Mouse (Mus musculus) intestine, postnatal 0 days (tissue): ENCODE data around the gene Pgap2. TPM values are rescaled to one million over a fixed set of nuclear protein-coding genes. Genes with fewer than 3 reads are reported as not detected.
A peak's percentile ranks its signal among the peaks of the same experiment; 100 is the strongest.

Source experiments
- ATAC-seq: fragments of 200-750 bp; cut with Nextera tagmentation; 2 replicates; pipeline ENCODE4 v1.8.0; 2017; ENCODE audit warnings: mild to moderate bottlenecking, moderate TSS enrichment, moderate library complexity
- H3K27ac ChIP-seq: fragments of 300-500 bp; sonication (generic); 2 replicates; pipeline ENCODE4 v1.5.1; 2014; ENCODE audit warnings: mild to moderate bottlenecking, low read depth, low read length, moderate library complexity
- H3K27me3 ChIP-seq: fragments of 300-500 bp; sonication (generic); replicated peaks from 2 replicates; pipeline ENCODE4 v1.6.1; 2014; ENCODE audit warnings: low read length, mixed read lengths; ENCODE audit not compliant: control insufficient read depth, insufficient read depth
- H3K36me3 ChIP-seq: fragments of 300-500 bp; sonication (generic); 2 replicates; pipeline ENCODE4 v1.6.1; 2014; ENCODE audit warnings: mild to moderate bottlenecking, moderate library complexity; ENCODE audit not compliant: control insufficient read depth, insufficient read depth
- H3K4me1 ChIP-seq: fragments of 300-500 bp; sonication (generic); replicated peaks from 2 replicates; pipeline ENCODE4 v1.6.1; 2014; ENCODE audit warnings: antibody characterized with exemption, low read length, mixed read lengths; ENCODE audit not compliant: control insufficient read depth, insufficient read depth
- H3K4me2 ChIP-seq: fragments of 300-500 bp; sonication (generic); replicated peaks from 2 replicates; pipeline ENCODE4 v1.6.1; 2014; ENCODE audit warnings: low read depth, mild to moderate bottlenecking, moderate library complexity
- H3K4me3 ChIP-seq: fragments of 300-500 bp; sonication (generic); 2 replicates; pipeline ENCODE4 v1.5.1; 2014; ENCODE audit warnings: low read depth, low read length
- H3K9ac ChIP-seq: fragments of 300-500 bp; sonication (generic); 2 replicates; pipeline ENCODE4 v1.6.1; 2014; ENCODE audit warnings: mild to moderate bottlenecking, low read depth, low read length
- H3K9me3 ChIP-seq: fragments of 300-500 bp; sonication (generic); 2 replicates; pipeline ENCODE4 v1.6.1; 2016; ENCODE audit warnings: mixed run types; ENCODE audit not compliant: control insufficient read depth
- CTCF ChIP-seq: sonication (generic); IDR thresholded peaks from 2 replicates; pipeline ENCODE4 v1.5.1; 2016; ENCODE audit warnings: low read depth, mild to moderate bottlenecking, control low read depth, antibody characterized with exemption, moderate library complexity
- WGBS: fragments of 180-500 bp; shearing (Covaris S2); extraction: QIAGEN DNeasy Blood & Tissue Kit; methylation state at CpG from one replicate; pipeline ENCODE4 v1.1.7; 2014; 5-methylcytosine and 5-hydroxymethylcytosine counted together
- polyA plus RNA-seq: library from polyadenylated mRNA; unstranded; fragments of >200 nt; fragmentation: Nextera tagmentation; extraction: Ambion mirVana; gene quantifications from 2 replicates; pipeline ENCODE4 v1.2.1, GENCODE M21; 2015

Gene Pgap2
- polyA plus RNA-seq, 1 experiment from 2014 or later, result 35.0 TPM

DNA sequence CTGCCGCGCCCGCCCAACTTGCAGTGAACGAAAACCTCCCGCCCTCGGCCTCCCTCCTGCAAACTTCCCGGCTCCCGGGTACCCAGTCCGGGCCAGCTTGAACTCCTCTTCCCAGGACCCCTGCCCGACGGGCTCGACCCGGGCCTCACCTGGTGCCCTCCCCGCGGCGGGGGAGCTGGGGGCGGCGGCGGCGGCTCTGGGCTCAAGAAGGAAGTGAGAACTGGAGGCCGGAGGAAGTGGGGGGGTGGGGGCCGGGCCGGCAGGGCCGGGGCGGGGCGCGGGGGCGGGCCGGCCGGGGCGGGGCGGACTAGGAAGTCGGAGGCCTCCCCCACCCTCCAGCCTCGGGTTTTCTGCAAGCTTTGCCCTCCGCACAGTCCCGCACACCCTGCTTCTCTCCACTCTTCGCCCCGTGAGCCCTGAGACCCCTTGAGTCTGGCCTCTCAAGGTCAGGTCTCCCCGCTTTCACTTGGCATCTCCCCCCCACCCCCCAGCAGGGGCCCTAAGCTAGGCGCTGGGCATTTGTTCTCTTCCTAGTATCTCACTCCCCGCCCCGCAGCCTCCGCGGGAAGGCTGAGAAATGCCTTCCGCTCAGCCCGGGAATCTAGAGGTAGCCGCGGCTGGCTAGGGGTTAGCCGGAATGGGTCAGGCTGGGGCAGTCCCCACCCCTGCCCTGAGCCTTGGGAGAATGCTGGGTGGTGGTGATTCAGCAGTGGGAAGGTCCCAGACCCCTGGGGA lies 40.1 kb downstream of the Pgap2 start:
- peak overlapping the region; percentile 82 for H3K4me3 ChIP-seq
- H3K36me3 ChIP-seq, result no peaks in the 10 kb centered on the region
- peak overlapping the region; percentile 100 for H3K27ac ChIP-seq
- under 1% methylated on average over 42 of the region's 49 CpGs for WGBS
- ATAC-seq, result peak; percentile 81
- H3K9ac ChIP-seq, result peak overlapping the region; percentile 90
- H3K4me1 ChIP-seq, result peaks cover 35% of the 10 kb centered on the region
- peak overlapping the region; percentile 88 for H3K4me2 ChIP-seq
- no peaks in the 10 kb centered on the region for H3K9me3 ChIP-seq
- TF ChIP-seq CTCF, result no peak
- no peaks in the 10 kb centered on the region for H3K27me3 ChIP-seq

DNA sequence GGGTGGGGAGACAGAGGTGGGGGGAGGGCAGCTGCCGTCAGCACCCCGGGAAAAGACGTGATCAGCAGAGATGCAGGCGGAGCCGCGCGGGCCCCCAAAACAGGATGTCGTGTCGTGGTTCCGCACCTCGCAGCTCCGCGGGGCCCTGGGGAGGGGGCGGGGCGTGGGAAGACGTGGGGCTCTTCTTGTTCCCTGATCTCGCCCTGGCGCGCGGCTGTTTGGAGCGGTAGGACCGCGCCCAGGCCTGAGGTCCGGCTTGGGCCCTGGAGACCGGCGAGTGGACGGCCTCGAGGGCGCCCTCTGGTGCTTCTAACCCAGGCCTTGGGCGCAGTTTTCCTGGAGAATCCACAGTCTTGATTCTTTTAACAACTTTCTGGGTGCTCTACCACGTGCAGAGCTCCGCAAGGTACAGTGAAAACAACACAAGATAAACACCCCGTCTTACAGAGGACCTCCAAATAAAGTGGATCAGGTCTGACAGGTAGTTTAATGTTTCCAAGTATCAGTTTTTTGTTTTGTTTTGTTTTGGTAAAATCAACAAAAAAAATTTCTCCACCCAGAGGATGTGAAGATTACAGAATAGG lies 40.7 kb downstream of the Pgap2 start:
- Histone ChIP-seq H3K9me3 (no peaks in the 10 kb centered on the region), H3K36me3 (no peaks in the 10 kb centered on the region), H3K9ac (peak overlapping the region; percentile 90), H3K4me2 (peak overlapping the region; percentile 88), H3K4me1 (peaks cover 32% of the 10 kb centered on the region), H3K27ac (peak overlapping the region; percentile 100), H3K27me3 (no peaks in the 10 kb centered on the region), H3K4me3 (peak overlapping the region; percentile 82)
- peak; percentile 92 for TF ChIP-seq CTCF
- WGBS, result 0% methylated on average over 32 of the region's 33 CpGs
- peak; percentile 73 for ATAC-seq

DNA sequence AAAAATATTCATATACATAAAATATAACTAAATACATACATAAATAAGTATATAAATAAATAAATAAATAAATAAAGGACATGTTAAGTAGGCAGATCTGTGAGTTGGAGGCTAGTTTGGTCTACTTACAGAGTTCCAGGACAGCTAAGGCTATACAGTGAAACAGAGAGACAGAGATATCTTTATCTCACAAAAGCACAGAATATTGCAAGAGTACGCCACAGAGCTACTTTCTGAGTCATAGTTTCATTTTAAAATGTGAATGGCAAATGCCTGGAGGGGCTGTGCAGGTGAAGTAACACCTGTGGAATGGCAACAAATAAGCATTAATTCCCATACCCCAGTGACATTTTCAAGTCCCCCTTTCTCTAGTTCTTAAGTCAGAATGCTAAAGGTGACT lies 43.6 kb downstream of the Pgap2 start:
- ATAC-seq, result no peak
- H3K27me3 ChIP-seq, result no peaks in the 10 kb centered on the region
- no peaks in the 10 kb centered on the region for H3K9me3 ChIP-seq
- H3K4me2 ChIP-seq, result no peak overlapping the region
- WGBS, result 63% methylated on average over 1 of the region's 1 CpGs
- H3K4me1 ChIP-seq, result 0 out of 2 replicates have a peak, but pooled peaks cover 3% of the 10 kb centered on the region
- H3K27ac ChIP-seq, result no peak overlapping the region
- no peaks in the 10 kb centered on the region for H3K36me3 ChIP-seq
- H3K9ac ChIP-seq, result no peak overlapping the region
- no peak for TF ChIP-seq CTCF
- H3K4me3 ChIP-seq, result no peak overlapping the region

DNA sequence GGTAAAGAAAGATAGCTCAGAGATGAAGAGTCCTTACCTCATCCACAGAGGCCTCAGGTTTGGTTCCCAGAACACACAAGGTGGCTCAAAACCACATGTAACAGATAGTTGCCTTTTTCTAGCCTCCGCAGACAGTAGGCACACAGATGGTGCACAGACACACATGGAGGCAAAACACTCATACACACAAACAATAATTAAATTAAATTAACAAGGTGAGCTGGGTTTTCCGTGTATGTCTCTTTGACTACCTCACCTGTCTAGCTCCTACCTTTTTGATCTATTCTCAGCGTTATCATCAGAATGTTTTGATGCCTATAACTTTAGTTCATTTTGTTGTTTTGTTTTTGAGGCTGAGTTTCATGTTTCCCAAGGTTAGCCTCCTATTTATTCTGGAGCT lies 45.9 kb downstream of the Pgap2 start, which contains the start of gene Rhog:
Rhog (minus strand) TSS at position 101 of the 400 bp plus-strand sequence.
- H3K27me3 ChIP-seq, result no peaks in the 10 kb centered on the region

DNA sequence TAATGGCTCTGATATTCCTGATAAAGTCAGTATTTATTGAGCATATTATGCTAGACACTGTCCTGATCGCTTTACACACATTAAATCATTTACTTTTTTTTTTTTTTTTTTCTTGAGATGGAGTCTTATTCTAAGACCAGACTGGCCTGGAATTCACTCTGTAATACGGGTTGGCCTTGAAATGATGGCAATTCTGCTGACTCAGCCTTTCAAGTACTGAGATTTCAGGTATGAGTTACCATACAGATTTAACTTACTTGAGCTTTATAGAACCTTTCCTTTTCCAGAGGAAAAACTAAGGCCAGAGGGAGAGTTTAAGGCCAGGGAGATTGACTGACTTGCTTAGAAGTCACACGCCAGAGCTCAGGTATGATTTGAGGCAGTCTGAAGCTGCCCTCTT lies 46.6 kb downstream of the Pgap2 start:
- no peak for ATAC-seq
- Histone ChIP-seq H3K4me1 (no peaks in the 10 kb centered on the region), H3K4me3 (no peak overlapping the region), H3K27me3 (no peaks in the 10 kb centered on the region), H3K36me3 (no peaks in the 10 kb centered on the region), H3K4me2 (no peak overlapping the region), H3K9me3 (no peaks in the 10 kb centered on the region), H3K9ac (no peak overlapping the region), H3K27ac (no peak overlapping the region)
- TF ChIP-seq CTCF, result no peak
- WGBS, result 87% methylated on average over 3 of the region's 3 CpGs

More for the DNA sequence above, 45.9 kb downstream of the Pgap2 start, which contains the start of gene Rhog:
- H3K36me3 ChIP-seq, result no peaks in the 10 kb centered on the region
- no peak within 1 kb of the TSS for H3K4me3 ChIP-seq
- ATAC-seq, result no peak
- H3K9ac ChIP-seq, result no peak within 1 kb of the TSS
- H3K9me3 ChIP-seq, result no peaks in the 10 kb centered on the region
- 89% methylated on average over 3 of the region's 3 CpGs for WGBS
- H3K27ac ChIP-seq, result no peak within 1 kb of the TSS
- H3K4me1 ChIP-seq, result no peaks in the 10 kb centered on the region
- TF ChIP-seq CTCF, result no peak
- H3K4me2 ChIP-seq, result no peak within 1 kb of the TSS

DNA sequence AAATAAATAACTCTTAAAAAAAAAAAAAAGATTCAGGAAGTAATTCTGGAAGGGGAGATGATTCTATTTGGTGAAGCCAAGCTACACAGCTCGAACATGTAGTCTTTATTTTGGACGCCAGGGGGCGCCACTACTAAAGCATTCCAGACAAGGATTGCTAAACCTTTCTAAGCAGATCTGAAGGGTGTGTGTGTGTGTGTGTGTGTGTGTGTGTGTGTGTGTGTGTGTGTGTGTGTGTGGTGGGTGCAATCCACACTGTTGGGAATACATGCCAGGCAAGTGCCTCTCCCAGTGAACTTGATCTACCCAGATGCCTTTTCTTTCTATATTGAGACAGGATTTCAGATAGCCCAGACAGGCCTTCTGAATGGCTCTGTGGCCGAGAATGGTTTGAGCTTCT lies 48.2 kb downstream of the Pgap2 start:
- Histone ChIP-seq H3K4me2 (no peak overlapping the region), H3K27me3 (no peaks in the 10 kb centered on the region), H3K9ac (no peak overlapping the region), H3K9me3 (no peaks in the 10 kb centered on the region), H3K36me3 (no peaks in the 10 kb centered on the region), H3K4me3 (no peak overlapping the region), H3K4me1 (no peaks in the 10 kb centered on the region), H3K27ac (no peak overlapping the region)
- 23% methylated on average over 4 of the region's 4 CpGs for WGBS
- peak; percentile 86 for TF ChIP-seq CTCF
- ATAC-seq, result peak; percentile 59
